Mouse (Mus musculus): ENCODE results near the gene Gba2.
"Not testable (repeated sequence)": the region's sequence is repeated elsewhere in the genome, so short reads cannot be mapped to it uniquely, and the experiment has no call there.

Gene Gba2

GRCm38 (mm10) chr4:43578376-43579204, at the start of gene Gba2, which contains the start of gene Rgp1:
Gene Gba2 (minus strand): TSS chr4:43578873.
Gene Rgp1 (plus strand): TSS chr4:43578715.
- peak; percentile 86 to 89 for DNase-seq (ENCODE audit: low spot score in 2 of 2)

- DNase-seq (ENCODE audit: low spot score in 2 of 2): no peak
Measured at GRCm38 (mm10) chr4:43620146-43620778, 41.6 kb upstream of the Gba2 start.

DNA sequence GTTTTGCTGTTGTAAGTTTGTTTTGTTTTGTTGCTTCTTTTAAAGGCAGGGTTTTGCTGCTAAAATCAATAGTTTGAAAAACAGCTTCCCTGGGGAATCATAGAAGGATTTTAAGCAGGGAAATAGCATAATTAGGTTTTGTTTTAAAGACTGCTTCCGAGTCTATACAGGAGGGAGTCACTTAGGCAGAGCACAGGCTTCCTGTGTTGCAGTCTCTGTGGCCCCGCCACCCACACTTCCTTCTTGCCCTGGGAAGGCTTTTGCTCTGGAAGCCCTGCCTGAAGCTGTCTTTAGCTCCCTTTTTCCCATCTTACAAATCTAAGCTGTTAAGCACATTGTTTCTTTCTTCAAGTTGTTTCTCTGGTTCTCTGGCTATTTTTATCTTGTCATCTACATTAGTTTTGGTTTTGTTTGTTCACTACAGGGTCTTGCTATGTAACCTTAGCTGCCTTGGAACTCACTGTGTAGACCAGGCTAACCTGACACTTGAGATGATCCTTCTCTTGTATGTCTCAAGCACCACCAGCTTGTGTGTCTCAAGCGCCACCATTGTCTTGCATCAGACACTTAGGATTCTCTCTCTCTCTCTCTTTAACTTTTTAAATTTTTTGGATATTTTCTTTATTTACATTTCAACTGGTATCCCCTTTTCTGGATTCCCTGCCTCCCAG, 34.5 kb upstream of the Gba2 start:
- no peak for DNase-seq (ENCODE audit: low spot score in 2 of 2)

DNA sequence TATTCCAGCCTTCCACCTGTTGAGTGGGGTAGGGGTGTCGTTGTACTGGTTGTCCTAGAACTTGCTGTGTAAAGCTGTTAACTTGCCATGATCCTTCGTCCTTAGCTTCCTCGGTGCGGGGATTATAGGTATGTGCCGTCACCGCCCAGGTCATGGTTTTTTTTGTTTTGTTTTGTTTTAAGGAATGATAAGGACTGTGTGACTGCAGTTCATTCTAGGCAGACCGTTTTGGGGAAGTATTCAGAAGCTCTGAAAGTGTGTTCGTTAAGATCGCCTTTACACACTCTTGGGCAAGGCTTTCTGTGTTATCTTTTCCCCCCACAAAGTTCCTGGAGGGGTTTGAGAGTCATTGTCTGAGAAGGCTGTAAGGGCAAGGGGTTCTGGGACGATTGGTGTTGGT, 33.9 kb upstream of the Gba2 start:
- DNase-seq (ENCODE audit: low spot score in 2 of 2): no peak

GRCm38 (mm10) chr4:43604751-43605685, 26.3 kb upstream of the Gba2 start:
- no peak for DNase-seq (ENCODE audit: low spot score in 2 of 2)

DNA sequence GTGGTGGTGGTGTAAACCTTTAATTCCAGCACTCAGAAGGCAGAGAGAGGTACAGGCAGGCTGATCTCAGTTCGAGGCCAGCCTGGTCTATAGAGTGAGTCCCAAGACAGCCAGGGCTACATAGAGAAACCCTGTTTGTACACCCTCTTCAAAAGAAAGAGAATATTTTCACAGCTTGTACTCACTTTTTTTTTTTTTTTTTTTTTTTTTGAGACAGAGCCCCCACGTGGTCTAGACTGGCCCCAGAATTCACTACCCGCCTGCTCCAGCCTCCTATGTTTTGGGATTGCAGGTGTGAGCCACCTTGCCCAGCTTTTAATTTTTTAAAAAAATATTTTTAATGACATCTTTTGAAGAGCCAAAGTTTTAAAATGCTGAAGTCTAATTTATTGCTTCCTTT, 25.4 kb upstream of the Gba2 start:
- no peak for DNase-seq (ENCODE audit: low spot score in 2 of 2)

DNA sequence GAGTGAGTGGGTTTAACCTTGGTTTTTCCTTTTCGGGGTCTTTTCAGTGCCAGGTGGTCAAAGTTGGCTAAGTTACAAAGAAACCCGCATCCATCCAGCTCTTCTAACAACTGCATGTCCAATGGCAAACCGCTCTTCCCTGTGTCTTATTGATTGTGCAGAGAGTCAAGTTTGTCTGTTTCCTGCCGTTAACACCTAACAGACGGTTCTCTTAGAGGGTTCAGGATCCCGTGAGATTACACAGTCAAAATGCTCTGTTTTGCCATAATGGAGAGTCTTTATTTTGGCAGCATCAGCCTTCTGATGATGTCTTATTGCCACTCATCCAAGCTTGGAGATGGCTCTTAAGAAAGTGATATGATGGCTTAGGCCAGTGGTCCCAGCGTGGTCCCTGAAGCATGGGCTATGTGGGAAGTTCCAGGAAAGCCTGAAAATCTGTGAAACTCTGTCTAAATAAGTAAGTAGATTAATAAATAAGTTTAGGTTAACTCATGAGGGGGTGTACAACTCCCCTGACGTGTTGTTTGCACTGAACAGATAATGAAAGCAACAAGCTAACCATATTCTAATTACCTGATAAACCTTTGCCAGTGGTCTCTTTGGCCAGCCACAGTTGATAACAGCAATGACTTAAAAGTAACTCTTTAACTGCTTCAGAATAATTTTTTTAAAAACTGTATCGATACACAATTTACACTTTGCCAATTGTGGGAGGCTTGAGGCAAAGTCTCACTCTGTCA, 21.7 kb upstream of the Gba2 start:
- no peak for DNase-seq (ENCODE audit: low spot score in 2 of 2)

- no peak for DNase-seq (ENCODE audit: low spot score in 2 of 2)
Measured at GRCm38 (mm10) chr4:43598650-43599380, 20.1 kb upstream of the Gba2 start.

DNA sequence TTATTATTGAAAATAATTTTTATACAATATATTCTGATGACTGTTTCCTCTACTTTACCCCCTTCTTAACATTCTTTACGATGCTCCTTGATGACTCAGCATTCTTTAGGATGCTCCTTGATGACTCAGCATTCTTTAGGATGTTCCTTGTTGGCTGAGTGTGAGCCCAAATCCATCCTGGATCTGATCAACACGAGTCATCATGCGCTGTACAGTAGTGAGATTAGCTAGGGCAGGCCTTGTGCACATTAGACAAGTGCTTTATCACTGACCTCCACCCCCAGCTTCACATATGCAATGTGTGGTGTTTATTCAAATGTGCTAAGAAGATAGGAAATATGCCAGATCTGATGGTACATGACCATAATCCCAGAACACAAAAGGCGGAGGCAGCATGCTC, 19.5 kb upstream of the Gba2 start:
- DNase-seq (ENCODE audit: low spot score in 2 of 2): no peak

DNA sequence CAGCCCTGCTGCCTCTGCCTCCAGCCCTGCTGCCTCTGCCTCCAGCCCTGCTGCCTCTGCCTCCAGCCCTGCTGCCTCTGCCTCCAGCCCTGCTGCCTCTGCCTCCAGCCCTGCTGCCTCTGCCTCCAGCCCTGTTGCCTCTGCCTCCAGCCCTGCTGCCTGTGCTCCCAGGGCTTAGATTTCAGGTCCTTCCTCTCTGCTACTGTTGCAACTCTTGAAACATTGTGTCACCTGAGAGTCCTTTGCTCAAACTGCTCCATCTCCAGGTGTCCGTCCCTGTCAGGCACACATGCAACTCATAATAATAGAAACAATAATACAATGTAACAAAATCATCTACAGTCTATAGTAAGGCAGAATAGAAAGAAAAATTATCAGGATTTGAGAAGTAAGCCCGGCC, 17.9 kb upstream of the Gba2 start:
- DNase-seq (ENCODE audit: low spot score in 2 of 2): not testable (repeated sequence)

- DNase-seq (ENCODE audit: low spot score in 2 of 2): no peak
Measured at GRCm38 (mm10) chr4:43593453-43593852, 14.8 kb upstream of the Gba2 start.

GRCm38 (mm10) chr4:43591961-43592360, 13.3 kb upstream of the Gba2 start:
- no peak for DNase-seq (ENCODE audit: low spot score in 2 of 2)

- DNase-seq (ENCODE audit: low spot score in 2 of 2): no peak
Measured at GRCm38 (mm10) chr4:43591543-43591942, 12.9 kb upstream of the Gba2 start.

DNA sequence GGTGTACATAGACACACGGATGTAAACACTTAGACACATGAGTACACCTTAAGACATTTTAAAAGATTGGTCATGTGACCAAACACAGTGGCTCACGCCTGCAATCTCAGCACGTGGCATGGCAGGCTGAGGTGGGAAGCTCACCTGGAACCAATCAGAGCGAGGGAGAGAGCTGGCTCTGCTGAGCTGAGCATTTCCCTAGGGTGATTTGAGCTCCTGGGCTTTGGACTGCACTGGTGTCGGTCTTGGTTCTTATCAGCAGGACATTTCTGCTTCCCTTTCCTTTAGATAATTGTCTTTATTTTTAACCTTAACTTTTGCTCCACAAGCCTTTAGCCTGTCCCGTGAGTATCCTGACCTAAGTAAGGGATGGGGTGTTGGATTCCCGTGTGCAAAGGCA, 9.0 kb upstream of the Gba2 start:
- no peak for DNase-seq (ENCODE audit: low spot score in 2 of 2)

DNA sequence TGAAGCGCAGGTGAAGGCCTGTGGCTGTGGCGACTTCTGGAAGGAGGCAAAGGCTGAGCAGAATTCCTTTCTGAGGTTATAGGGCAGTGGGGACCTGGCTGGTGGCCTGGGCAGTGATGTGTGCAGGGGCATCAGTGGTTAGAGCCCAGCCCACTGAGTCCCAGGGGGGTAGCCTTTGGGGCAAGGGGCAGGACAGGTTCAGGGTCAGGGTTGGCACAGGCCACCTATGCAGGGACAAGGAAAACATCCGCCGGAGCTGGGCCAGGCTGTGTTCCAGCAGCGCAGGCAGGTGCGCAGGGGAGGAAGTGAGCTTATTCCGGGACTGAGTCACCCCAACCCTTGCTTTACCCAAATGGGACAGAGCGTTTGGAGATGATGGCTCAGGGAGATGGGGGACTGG, 7.7 kb upstream of the Gba2 start:
- no peak for DNase-seq (ENCODE audit: low spot score in 2 of 2)

- DNase-seq (ENCODE audit: low spot score in 2 of 2): no peak
Measured at GRCm38 (mm10) chr4:43585682-43586081, 7.0 kb upstream of the Gba2 start.

DNA sequence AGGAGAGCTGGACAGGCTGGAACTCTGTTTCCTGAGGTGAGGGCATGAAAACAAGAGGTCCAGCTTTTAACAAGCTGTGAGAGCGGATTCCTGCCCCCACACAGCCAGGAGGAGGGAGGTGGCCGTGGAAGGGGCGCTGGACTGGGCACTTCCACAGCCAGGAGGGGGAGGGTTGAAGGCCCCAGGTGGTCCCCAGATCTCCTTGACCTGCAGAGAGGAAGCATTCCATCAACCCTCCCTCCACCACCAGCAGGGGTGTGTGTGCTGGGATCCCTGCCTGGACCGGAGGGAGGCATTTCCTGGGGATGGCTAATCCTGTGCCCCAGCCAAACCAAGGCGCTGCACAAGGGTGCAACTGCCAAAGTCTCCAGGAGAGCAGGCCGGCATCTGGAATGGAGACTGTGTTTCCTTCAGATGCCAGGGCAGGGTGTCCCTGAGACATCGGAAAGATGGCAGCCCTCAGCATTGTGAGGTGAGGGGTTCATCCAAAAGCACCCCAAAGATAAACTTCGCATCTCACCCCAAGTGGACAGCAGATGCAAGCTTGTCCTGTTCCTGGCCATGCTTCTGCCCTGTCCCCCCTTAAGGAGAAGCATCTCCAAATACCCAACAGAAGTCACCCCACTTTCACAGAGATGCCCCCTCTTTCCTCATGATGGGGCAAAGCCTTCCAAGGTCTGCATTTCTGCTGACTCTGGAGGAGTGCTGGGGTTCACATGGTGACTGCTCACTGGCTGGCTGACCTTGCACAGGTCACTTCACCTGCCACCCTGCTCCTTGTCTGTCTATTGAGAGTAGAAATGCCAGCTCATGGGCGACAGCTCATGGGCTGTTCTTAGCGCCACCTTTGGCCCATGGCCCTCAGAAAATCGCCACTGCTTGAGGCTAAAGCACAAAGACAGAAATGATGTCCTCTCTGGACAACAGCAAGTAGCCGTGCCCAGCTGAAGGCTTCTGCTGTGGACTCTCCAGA, 6.1 kb upstream of the Gba2 start, which contains the start of gene Msmp:
Msmp (minus strand) TSS at position 51 of the 973 bp plus-strand sequence.
- no peak for DNase-seq (ENCODE audit: low spot score in 2 of 2)

- DNase-seq (ENCODE audit: low spot score in 2 of 2): no peak
Measured at GRCm38 (mm10) chr4:43583421-43583820, 4.7 kb upstream of the Gba2 start.

GRCm38 (mm10) chr4:43582241-43582640, 3.6 kb upstream of the Gba2 start:
- DNase-seq (ENCODE audit: low spot score in 2 of 2): no peak

Measured in right cerebral cortex, adult 2 months (tissue).